Mouse (Mus musculus): ENCODE measurements at regions not wholly inside any gene's neighbourhood (a gene's known extent, or its start where the extent isn't known, plus 50 kb on each side); places are given as distances from the start of the nearest gene placed in this dataset.

DNA sequence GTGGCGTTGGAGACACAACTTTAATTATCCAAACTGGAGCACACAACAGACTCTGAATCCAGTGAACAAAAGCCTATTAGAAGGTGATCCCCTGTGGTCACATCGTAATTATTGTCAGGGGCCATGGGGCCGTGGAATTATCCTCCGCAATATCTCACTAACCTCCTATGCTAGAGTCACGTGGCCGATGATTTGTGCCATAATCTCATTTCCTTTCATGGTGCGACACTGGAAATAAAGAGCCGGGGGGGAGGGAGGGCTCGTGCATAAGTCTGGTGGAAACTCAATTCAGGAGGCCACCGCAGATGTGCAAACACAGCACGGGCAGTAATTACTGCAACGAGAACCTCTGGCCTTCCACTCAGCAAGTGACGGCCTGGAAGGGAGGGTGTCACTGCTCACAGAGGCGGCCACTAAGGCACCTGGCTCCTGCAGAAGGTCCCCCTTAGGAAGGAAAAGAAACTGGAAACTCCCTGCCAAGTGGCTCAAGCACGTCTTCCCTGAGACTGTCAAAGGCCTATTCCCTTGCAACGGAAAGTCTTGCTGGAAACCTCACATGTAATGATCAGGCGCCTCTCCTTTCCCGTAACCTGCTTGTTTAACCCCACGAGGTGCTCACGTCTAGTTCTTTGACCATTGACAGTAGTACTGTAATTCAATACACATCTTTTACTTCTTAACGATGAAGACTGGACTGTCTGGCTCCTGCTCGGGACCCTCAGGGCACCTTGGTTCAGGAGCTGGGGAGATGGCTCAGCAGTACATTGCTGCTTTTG lies 65.6 kb upstream of the Gm10260 start:
- Histone ChIP-seq H3K4me2 (ENCODE audit: low read depth) (no peak overlapping the region), H3K27ac (ENCODE audit: low read depth, low read length) (0 out of 2 replicates have a peak overlapping the region, but pooled peaks have one; percentile 6)
- peak; percentile 62 for ATAC-seq (ENCODE audit: insufficient read depth, low FRiP score, low TSS enrichment)

DNA sequence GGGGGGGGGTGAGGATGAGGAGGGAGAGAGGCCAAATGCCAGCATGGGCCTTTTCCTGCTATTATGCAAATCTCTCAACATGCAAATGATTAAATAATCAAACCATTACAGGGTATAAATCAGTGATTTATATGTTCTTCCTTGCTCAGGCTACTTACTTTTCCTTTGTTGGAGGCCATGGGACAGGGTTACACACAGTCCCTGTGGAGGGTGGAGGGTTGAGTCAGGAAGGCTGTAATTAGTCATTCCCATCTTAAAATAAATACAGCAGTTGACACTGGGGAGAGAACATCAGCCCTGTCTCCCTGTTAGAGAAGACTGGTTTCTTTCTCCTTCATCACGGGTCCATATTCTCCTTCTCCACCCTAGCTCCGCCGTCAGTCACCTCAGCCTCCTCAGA lies 64.9 kb upstream of the Gm10260 start:
- WGBS = 40% methylated on average over 3 of the region's 3 CpGs

More for the DNA sequence above, 65.6 kb upstream of the Gm10260 start:
- Histone ChIP-seq H3K4me1 (ENCODE audit: control insufficient read depth, insufficient read depth, low read length) (peaks cover 20% of the 10 kb centered on the region), H3K27me3 (ENCODE audit: control insufficient read depth, insufficient read depth, low read length) (no peaks in the 10 kb centered on the region), H3K36me3 (ENCODE audit: control insufficient read depth, insufficient read depth, low read length) (no peaks in the 10 kb centered on the region), H3K9me3 (ENCODE audit: control insufficient read depth, low read length) (no peaks in the 10 kb centered on the region), H3K4me3 (ENCODE audit: low read depth, low read length) (no peak overlapping the region), H3K9ac (ENCODE audit: low read length) (no peak overlapping the region)
- peak; percentile 45 for DNase-seq (ENCODE audit: low spot score)
- 38% methylated on average over 22 of the region's 22 CpGs for WGBS

DNA sequence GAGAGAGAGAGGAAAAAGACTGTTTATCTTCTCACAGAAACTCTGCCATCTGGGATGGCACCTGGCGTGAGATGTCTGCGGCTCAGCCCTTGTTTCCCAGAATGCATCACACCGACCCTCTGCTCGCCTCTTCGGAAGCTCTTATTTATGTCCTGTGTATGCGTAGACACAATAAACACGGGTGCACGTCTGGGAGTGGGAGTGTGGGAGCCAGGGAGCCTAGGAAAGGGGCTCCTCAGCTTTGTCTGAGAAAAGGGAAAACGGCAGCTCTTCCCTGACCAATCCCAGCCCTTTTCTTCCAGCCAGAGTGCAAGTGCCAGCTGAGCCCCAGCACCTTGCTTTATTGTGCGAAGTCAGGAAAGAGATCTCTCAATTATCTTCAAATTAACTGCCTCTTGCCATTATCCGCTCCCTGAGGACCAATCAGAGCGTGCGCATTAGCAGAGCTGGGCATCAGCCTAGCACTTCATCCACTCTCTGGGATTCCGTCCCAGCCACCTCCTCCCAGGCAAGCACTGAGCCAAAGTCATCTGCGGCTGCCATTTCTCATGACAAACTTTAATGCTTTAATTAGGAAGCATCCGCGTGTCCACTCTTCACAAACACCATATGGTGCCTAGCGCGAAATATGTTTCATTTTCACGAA lies 63.8 kb upstream of the Gm10260 start:
- Histone ChIP-seq H3K4me2 (ENCODE audit: low read depth) (peak overlapping the region; percentile 38), H3K36me3 (ENCODE audit: control insufficient read depth, insufficient read depth, low read length) (no peaks in the 10 kb centered on the region), H3K9me3 (ENCODE audit: control insufficient read depth, low read length) (no peaks in the 10 kb centered on the region), H3K27me3 (ENCODE audit: control insufficient read depth, insufficient read depth, low read length) (no peaks in the 10 kb centered on the region), H3K27ac (ENCODE audit: low read depth, low read length) (peak overlapping the region; percentile 39), H3K4me3 (ENCODE audit: low read depth, low read length) (no peak overlapping the region), H3K4me1 (ENCODE audit: control insufficient read depth, insufficient read depth, low read length) (peaks cover 17% of the 10 kb centered on the region), H3K9ac (ENCODE audit: low read length) (peak overlapping the region; percentile 37)
- ATAC-seq (ENCODE audit: insufficient read depth, low FRiP score, low TSS enrichment) (peak; percentile 86), DNase-seq (ENCODE audit: low spot score) (peak; percentile 70)
- WGBS = 36% methylated on average over 20 of the region's 20 CpGs

More for the DNA sequence above, 64.9 kb upstream of the Gm10260 start:
- Histone ChIP-seq H3K4me3 (ENCODE audit: low read depth, low read length) (no peak overlapping the region), H3K36me3 (ENCODE audit: control insufficient read depth, insufficient read depth, low read length) (no peaks in the 10 kb centered on the region), H3K27me3 (ENCODE audit: control insufficient read depth, insufficient read depth, low read length) (no peaks in the 10 kb centered on the region), H3K9me3 (ENCODE audit: control insufficient read depth, low read length) (no peaks in the 10 kb centered on the region), H3K4me2 (ENCODE audit: low read depth) (no peak overlapping the region), H3K4me1 (ENCODE audit: control insufficient read depth, insufficient read depth, low read length) (peaks cover 20% of the 10 kb centered on the region), H3K27ac (ENCODE audit: low read depth, low read length) (no peak overlapping the region), H3K9ac (ENCODE audit: low read length) (no peak overlapping the region)
- DNase-seq (ENCODE audit: low spot score) (peak; percentile 30), ATAC-seq (ENCODE audit: insufficient read depth, low FRiP score, low TSS enrichment) (peak; percentile 67)

DNA sequence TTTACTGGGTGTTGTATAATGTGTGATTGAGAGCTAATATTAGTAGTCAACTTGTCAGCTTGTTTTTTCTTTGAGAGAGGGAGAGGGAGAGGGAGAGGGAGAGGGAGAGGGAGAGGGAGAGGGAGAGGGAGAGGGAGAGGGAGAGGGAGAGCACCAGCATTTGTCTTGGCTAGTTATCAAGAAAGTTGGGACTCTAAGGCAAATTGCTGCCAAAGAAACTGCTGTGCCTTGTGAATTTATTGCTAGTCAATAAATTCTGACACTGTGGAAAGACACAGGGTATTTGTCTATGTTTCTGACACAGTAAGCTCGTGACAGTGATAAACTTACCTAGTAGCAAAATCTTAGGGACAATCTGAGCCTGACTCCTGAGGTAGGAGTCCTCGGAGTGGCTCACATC lies 61.2 kb upstream of the Gm10260 start:
- Histone ChIP-seq H3K27me3 (ENCODE audit: control insufficient read depth, insufficient read depth, low read length) (no peaks in the 10 kb centered on the region), H3K4me1 (ENCODE audit: control insufficient read depth, insufficient read depth, low read length) (peaks cover 17% of the 10 kb centered on the region), H3K36me3 (ENCODE audit: control insufficient read depth, insufficient read depth, low read length) (no peaks in the 10 kb centered on the region), H3K9me3 (ENCODE audit: control insufficient read depth, low read length) (no peaks in the 10 kb centered on the region), H3K27ac (ENCODE audit: low read depth, low read length) (no peak overlapping the region), H3K9ac (ENCODE audit: low read length) (no peak overlapping the region), H3K4me2 (ENCODE audit: low read depth) (no peak overlapping the region), H3K4me3 (ENCODE audit: low read depth, low read length) (no peak overlapping the region)
- DNase-seq (ENCODE audit: low spot score) (no peak), ATAC-seq (ENCODE audit: insufficient read depth, low FRiP score, low TSS enrichment) (no peak)
- 45% methylated on average over 2 of the region's 2 CpGs for whole genome bisulfite sequencing

DNA sequence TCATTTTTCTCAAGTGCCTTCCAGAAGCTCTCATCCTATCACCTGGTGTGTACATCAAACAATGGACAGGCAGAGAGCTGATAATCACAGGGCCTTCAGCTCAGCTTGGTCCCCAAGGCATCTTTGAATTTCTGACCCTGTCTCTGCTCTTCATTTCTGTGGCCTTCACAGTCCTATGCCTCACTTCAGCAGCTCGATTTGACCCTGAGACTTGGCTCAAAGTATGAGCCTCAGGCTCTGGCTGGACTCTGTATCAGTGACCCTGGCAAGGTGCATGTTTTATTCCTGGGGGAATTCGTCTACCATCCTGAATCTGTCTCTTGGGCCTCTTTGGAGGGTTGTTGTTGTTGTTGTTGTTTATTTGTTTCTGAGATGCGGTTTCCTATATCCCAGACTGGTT lies 60.6 kb upstream of the Gm10260 start:
- WGBS = 75% methylated on average over 3 of the region's 3 CpGs
- Histone ChIP-seq H3K9ac (ENCODE audit: low read length) (no peak overlapping the region), H3K27me3 (ENCODE audit: control insufficient read depth, insufficient read depth, low read length) (no peaks in the 10 kb centered on the region), H3K36me3 (ENCODE audit: control insufficient read depth, insufficient read depth, low read length) (no peaks in the 10 kb centered on the region), H3K4me1 (ENCODE audit: control insufficient read depth, insufficient read depth, low read length) (peaks cover 12% of the 10 kb centered on the region), H3K4me2 (ENCODE audit: low read depth) (no peak overlapping the region), H3K4me3 (ENCODE audit: low read depth, low read length) (no peak overlapping the region), H3K9me3 (ENCODE audit: control insufficient read depth, low read length) (no peaks in the 10 kb centered on the region), H3K27ac (ENCODE audit: low read depth, low read length) (no peak overlapping the region)
- no peak for ATAC-seq (ENCODE audit: insufficient read depth, low FRiP score, low TSS enrichment)
- no peak for DNase-seq (ENCODE audit: low spot score)

DNA sequence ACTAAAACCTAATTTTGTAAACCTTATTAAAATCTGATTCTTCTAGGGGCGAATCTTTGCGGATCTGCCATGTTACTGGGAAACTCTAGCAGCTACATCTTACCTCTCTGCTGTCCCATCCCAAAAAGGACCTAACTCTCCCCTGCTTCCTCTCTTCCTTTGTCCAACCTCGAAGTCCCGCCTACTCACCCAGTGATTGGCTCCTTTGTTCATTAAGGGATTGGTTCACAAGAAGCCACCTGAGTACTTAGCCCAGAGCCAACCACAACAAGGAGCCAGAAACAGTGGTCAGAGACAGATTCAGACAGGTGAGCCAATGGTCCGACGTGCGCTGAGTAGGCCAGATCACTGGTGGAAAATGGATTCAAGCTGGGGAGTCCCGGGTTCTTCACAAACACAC lies 60.0 kb upstream of the Gm10260 start:
- no peak overlapping the region for H3K4me2 ChIP-seq (ENCODE audit: low read depth)
- peaks cover 9% of the 10 kb centered on the region for H3K4me1 ChIP-seq (ENCODE audit: control insufficient read depth, insufficient read depth, low read length)
- H3K36me3 ChIP-seq (ENCODE audit: control insufficient read depth, insufficient read depth, low read length) = no peaks in the 10 kb centered on the region
- H3K4me3 ChIP-seq (ENCODE audit: low read depth, low read length) = no peak overlapping the region
- no peak for ATAC-seq (ENCODE audit: insufficient read depth, low FRiP score, low TSS enrichment)
- DNase-seq (ENCODE audit: low spot score) = no peak
- 97% methylated on average over 8 of the region's 8 CpGs for WGBS
- no peaks in the 10 kb centered on the region for H3K9me3 ChIP-seq (ENCODE audit: control insufficient read depth, low read length)
- H3K27ac ChIP-seq (ENCODE audit: low read depth, low read length) = no peak overlapping the region
- no peak overlapping the region for H3K9ac ChIP-seq (ENCODE audit: low read length)
- no peaks in the 10 kb centered on the region for H3K27me3 ChIP-seq (ENCODE audit: control insufficient read depth, insufficient read depth, low read length)

DNA sequence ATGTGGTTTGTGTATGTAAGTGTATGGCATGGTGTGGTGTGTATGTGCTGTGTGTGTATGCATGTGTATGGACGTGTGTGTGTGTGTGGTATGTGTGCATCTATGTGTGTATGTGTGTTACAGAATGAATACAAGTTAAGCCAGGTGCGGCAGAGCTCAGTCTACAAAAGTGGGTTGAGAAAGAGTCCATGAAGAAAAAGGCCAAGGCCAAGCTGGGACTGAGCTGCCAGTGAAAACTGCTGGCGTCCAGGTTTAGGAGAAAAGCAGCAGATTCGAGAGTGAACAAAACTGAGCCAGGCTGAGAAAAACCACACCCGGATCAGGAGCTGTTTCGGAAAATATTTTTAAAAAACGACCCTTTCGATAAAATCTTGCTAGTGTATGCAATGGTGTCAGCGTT lies 58.6 kb upstream of the Gm10260 start:
- Histone ChIP-seq H3K4me1 (ENCODE audit: control insufficient read depth, insufficient read depth, low read length) (peaks cover 1% of the 10 kb centered on the region), H3K9me3 (ENCODE audit: control insufficient read depth, low read length) (no peaks in the 10 kb centered on the region), H3K4me3 (ENCODE audit: low read depth, low read length) (no peak overlapping the region), H3K4me2 (ENCODE audit: low read depth) (no peak overlapping the region), H3K36me3 (ENCODE audit: control insufficient read depth, insufficient read depth, low read length) (no peaks in the 10 kb centered on the region), H3K27ac (ENCODE audit: low read depth, low read length) (no peak overlapping the region), H3K27me3 (ENCODE audit: control insufficient read depth, insufficient read depth, low read length) (no peaks in the 10 kb centered on the region), H3K9ac (ENCODE audit: low read length) (no peak overlapping the region)
- 92% methylated on average over 9 of the region's 9 CpGs for WGBS
- DNase-seq (ENCODE audit: low spot score) (no peak), ATAC-seq (ENCODE audit: insufficient read depth, low FRiP score, low TSS enrichment) (no peak)

DNA sequence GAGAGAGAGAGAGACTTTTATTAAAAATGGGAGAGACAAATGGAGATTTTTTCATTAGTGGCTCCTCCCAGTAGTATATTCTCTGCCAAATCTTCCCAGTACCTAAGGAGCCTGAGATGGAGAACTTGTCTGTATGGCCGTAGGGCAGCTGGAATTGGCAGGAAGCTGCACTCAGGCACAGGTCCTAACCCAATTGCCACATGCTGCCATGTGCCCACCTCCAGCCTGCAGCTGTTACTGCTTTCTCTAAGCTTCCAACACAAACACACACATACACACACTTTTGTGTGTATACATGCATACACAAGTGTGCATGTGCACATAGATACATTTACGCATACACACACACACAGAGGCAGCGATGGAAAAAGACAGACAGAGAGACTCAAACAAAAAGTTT lies 56.5 kb upstream of the Gm10260 start:
- H3K36me3 ChIP-seq (ENCODE audit: control insufficient read depth, insufficient read depth, low read length) = no peaks in the 10 kb centered on the region
- no peaks in the 10 kb centered on the region for H3K4me1 ChIP-seq (ENCODE audit: control insufficient read depth, insufficient read depth, low read length)
- ATAC-seq (ENCODE audit: insufficient read depth, low FRiP score, low TSS enrichment) (no peak), DNase-seq (ENCODE audit: low spot score) (no peak)
- H3K27ac ChIP-seq (ENCODE audit: low read depth, low read length) = no peak overlapping the region
- no peaks in the 10 kb centered on the region for H3K27me3 ChIP-seq (ENCODE audit: control insufficient read depth, insufficient read depth, low read length)
- no peaks in the 10 kb centered on the region for H3K9me3 ChIP-seq (ENCODE audit: control insufficient read depth, low read length)
- no peak overlapping the region for H3K9ac ChIP-seq (ENCODE audit: low read length)
- 86% methylated on average over 3 of the region's 3 CpGs for WGBS
- no peak overlapping the region for H3K4me3 ChIP-seq (ENCODE audit: low read depth, low read length)
- H3K4me2 ChIP-seq (ENCODE audit: low read depth) = no peak overlapping the region
